Mouse (Mus musculus) erythroblast, embryonic 14.5 days (primary cell): ENCODE data around the gene Kmt2d.

Experiments used
- GATA1 ChIP-seq: IDR thresholded peaks from 2 replicates; pipeline ENCODE4 v1.6.1; 2012; ENCODE audit warnings: low read length, inconsistent platforms, mixed read lengths
- TAL1 ChIP-seq: IDR thresholded peaks from 3 replicates; pipeline ENCODE4 v1.6.1; 2012; ENCODE audit warnings: low read length, inconsistent platforms, mixed read lengths

DNA sequence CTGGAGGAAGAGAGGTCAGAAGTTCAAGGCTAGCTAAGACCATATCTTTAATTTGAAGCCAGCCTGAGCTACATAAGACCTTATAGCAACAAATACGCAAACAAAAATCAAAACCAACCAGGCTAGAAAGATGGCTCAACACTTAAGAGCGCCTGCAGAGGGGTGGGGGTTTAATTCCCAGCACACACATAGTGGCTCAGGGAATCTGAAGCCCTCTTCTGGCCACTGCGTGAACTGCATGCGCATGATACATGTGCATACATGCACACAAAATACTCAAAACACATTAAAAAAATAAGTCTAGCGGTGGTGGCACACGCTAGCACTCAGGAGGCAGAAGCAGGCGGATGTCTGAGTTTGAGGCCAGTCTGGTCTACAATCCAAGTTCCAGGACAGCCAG, 85.3 kb downstream of the Kmt2d start:
- no peak for TF ChIP-seq GATA1
- no peak for TF ChIP-seq TAL1
